Mouse (Mus musculus): ENCODE data around the gene H2-DMb2. TPM values are rescaled to one million over a fixed set of nuclear protein-coding genes. Genes with fewer than 3 reads are reported as not detected.

H2-DMb2 gene
- polyA plus RNA-seq, 1 experiment from 2014 or later: 0.23 TPM

DNA sequence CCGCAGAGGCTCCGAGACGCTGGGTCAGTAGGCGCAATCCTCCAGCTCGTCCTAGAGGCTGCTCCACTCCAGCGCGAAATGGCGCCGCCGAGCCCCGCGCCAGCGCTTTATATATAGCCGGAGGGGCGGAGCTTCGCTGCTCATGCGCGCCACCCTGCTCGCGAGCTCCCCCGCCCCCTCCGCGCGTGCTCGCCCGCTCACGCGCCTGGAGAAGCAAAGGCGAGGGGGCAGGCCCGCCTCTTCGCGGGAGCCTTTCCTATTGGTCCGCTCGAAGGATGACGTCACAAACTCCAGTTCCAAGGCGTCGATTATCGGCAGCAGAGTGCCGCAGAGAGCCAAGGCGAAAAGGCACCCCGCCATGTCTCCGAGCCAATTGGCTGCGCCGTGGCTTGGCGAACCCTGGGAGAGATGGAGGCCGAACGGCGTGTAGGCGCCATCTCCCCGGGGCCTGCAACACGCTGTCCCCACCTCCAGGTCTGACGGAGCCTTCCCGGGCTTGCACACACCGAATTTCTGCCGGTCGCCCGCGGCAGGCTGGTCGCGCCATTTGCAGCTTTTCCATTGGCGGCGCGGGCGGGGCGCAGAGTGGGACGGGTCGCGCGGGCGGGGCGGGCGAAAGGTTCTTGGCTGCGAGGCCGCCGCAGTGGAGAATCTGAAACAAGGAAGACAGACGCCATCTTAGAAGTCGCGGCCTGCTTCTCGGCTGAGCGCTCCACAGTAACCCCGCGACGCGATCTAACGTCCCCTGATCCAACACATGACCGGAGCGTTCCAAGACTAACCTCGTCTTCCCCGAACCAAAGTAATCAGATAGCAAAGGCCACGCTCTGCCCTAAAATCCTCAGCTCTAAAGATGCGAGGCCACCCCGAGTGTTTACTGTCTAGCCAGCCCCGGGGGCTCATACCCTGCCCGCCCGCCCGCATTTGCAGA is 23.6 kb upstream of the H2-DMb2 start, which contains the start of gene H2-DMa:
Gene H2-DMa, plus strand, starts transcription at position 293 of the 931 bp plus-strand sequence.
- Histone ChIP-seq H3K27me3 (replicated peaks) (no peaks in the 10 kb centered on the region), H3K4me1 (peaks cover 23% of the 10 kb centered on the region), H3K27ac (peak within 1 kb of the TSS; percentile 100), H3K4me3 (peak within 1 kb of the TSS; percentile 96), H3K9me3 (no peaks in the 10 kb centered on the region), H3K36me3 (peaks cover 36% of the 10 kb centered on the region), H3K4me2 (replicated peaks) (peak within 1 kb of the TSS; percentile 99), H3K9ac (peak within 1 kb of the TSS; percentile 97)
- peak; percentile 68 for ATAC-seq (ENCODE audit: low FRiP score, low read depth)
- WGBS: under 1% methylated on average over 96 of the region's 96 CpGs

DNA sequence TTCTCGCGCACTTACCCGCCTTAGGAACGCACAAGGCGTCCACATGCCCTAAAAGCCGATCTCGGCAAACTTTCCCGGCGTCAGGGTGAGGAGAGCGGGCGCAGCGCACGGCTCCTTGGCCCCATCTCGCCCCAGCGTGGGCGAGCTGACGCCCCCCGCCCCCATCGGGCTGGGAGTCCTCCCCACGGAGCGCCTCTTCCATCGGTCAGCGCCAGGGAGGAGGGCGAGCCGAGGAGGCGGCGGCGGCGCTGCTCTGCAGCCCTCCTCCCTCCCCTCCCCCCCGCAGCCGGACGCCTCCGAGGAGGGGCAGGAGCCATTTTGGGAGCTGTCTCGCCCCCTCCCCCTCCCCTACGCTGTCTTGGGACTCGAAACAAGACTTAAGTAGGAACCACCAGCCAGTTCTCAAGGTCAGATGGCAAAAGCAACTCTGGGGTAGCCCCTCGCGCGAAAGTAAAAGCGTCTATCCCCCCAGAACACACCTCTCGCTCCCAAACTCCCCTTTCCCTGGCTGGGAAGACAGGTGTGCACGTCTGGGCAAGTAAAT is 22.9 kb upstream of the H2-DMb2 start:
- H3K36me3 ChIP-seq: peaks cover 29% of the 10 kb centered on the region
- H3K9ac ChIP-seq: peak overlapping the region; percentile 97
- peaks cover 23% of the 10 kb centered on the region for H3K4me1 ChIP-seq
- no peaks in the 10 kb centered on the region for H3K9me3 ChIP-seq
- H3K27ac ChIP-seq: peak overlapping the region; percentile 100
- peak overlapping the region; percentile 99 for H3K4me2 ChIP-seq (replicated peaks)
- peak; percentile 11 for ATAC-seq (ENCODE audit: low FRiP score, low read depth)
- WGBS: 0% methylated on average over 40 of the region's 42 CpGs
- H3K4me3 ChIP-seq: peak overlapping the region; percentile 96
- no peaks in the 10 kb centered on the region for H3K27me3 ChIP-seq (replicated peaks)

DNA sequence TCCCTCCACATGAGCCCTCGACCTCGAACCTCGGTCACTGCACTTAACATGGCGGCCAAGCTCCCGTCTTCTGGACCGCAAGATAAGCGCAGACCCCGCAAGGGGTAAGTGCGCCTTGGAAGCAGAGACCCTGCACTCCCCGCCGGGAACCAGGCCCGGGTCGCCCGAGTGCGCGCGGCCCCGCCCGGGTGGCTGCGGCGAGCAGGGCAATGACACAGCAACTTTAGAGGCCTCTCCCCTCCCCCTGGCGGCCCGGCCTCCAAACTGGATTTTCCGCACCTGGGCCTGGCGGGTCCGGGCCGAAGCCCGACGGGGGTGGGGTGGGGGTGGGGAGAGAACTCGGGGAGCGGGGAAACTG is 22.3 kb upstream of the H2-DMb2 start:
- WGBS: under 1% methylated on average over 31 of the region's 31 CpGs
- Histone ChIP-seq H3K27me3 (replicated peaks) (no peaks in the 10 kb centered on the region), H3K27ac (peak overlapping the region; percentile 100)

DNA sequence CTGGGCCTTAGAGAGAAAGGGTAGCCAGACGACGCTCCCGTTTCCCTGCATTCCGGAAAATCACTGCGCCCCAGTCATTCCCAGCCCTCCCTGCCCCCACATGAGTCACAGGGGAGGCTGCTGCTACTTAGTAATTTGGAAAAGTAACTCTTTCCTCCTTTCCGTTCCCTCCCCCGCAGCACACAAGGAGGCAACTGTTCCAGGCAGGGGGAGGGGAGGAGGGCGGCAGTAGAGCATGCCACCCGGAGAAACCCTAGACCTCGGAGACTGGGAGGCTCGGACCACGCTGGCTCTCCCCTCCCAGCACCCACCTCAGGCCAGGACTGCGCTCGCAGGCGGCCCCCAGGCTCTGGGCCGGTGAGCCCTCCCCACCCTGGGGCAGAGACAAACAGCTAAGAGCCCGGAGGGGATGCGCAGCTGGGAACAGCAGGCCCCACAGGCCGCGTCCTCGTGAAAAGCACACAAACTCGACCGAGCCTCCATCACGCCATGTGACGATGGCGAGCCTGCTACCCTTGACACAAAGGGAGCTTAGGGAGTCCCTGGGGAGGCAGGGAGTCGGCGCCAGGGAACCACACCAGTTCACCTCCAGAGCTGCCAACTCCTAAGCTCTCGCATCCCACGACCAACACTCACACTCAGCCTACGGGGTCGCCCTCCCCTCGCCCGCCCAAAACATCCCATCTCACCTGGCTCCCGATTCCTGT is 21.8 kb upstream of the H2-DMb2 start:
- Histone ChIP-seq H3K4me3 (peak overlapping the region; percentile 96), H3K4me2 (replicated peaks) (peak overlapping the region; percentile 99), H3K9me3 (no peaks in the 10 kb centered on the region), H3K9ac (peak overlapping the region; percentile 97), H3K36me3 (peaks cover 19% of the 10 kb centered on the region), H3K27me3 (replicated peaks) (no peaks in the 10 kb centered on the region), H3K4me1 (peaks cover 22% of the 10 kb centered on the region), H3K27ac (peak overlapping the region; percentile 100)
- under 1% methylated on average over 32 of the region's 35 CpGs for WGBS
- ATAC-seq (ENCODE audit: low FRiP score, low read depth): peak; percentile 27

More for the DNA sequence above, 22.3 kb upstream of the H2-DMb2 start:
- H3K4me3 ChIP-seq: peak overlapping the region; percentile 96
- H3K9ac ChIP-seq: peak overlapping the region; percentile 97
- H3K9me3 ChIP-seq: no peaks in the 10 kb centered on the region
- H3K4me1 ChIP-seq: peaks cover 23% of the 10 kb centered on the region
- peak overlapping the region; percentile 99 for H3K4me2 ChIP-seq (replicated peaks)
- peak; percentile 3 for ATAC-seq (ENCODE audit: low FRiP score, low read depth)
- peaks cover 23% of the 10 kb centered on the region for H3K36me3 ChIP-seq

DNA sequence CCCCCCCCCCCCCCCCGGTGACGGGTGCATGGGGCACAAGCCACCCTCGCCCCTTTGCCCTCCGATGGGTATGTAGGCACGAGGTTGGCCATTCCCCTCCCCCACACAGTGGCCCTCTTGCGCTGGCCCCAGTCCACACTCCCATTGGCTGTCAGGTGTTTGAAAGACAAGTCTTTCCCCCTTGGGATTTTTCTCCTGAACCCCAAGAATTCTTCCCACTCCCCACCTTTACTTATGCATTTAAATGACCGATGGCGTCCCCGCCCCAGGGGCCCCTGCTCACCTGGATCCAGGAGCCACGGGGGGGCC is 21.3 kb upstream of the H2-DMb2 start:
- Histone ChIP-seq H3K9ac (peak overlapping the region; percentile 97), H3K36me3 (peaks cover 14% of the 10 kb centered on the region), H3K27ac (peak overlapping the region; percentile 100), H3K27me3 (replicated peaks) (no peaks in the 10 kb centered on the region), H3K4me3 (peak overlapping the region; percentile 96), H3K4me2 (replicated peaks) (peak overlapping the region; percentile 99), H3K4me1 (peaks cover 17% of the 10 kb centered on the region), H3K9me3 (no peaks in the 10 kb centered on the region)
- WGBS: 0% methylated on average over 10 of the region's 10 CpGs
- peak; percentile 33 for ATAC-seq (ENCODE audit: low FRiP score, low read depth)

DNA sequence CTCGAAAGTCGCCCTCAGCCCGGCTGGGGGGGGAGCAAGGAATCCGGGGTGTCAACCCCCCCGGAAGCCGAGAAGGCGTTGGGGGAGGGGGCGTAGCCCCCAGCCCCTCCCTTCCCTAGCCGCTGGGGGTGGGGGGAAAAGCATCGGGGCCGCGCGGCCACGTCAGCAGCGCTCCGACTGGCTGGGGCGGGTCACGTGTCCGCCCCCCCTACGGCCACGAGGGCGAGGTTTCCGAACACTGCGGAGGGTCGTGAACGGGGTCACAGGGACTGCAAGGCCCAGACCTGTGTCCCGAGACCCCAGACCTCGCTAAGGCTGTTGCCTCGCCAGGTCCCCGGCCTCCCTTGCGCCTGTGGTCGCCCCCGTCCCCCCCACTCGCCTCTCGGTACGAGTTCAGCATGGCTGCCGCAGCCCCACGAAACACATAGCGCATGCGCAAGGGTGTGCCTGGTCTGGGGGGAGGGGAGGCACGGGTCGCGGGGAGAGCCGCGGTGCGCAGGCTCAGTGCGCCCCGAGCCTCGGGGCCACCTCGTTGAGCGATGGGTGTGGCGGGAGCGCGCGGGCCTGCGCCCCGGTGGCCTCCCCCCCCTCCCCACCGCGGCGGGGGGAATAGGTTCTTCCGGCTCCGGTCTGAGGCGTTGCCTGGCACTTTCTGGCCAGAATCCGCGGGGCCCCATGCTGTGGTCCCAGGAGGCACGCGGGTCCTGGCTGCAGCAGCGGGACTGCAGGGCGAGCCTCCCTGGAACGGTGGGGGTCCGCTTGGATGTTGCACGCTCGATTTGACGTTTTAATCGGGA is 20.7 kb upstream of the H2-DMb2 start, which contains the start of gene Brd2:
Gene Brd2, minus strand, starts transcription at position 447 of the 797 bp plus-strand sequence.
- peak within 1 kb of the TSS; percentile 97 for H3K9ac ChIP-seq
- peaks cover 11% of the 10 kb centered on the region; the same call in 1 of the 2 replicates for H3K4me1 ChIP-seq
- no peaks in the 10 kb centered on the region for H3K9me3 ChIP-seq
- H3K27ac ChIP-seq: peak within 1 kb of the TSS; percentile 100
- no peaks in the 10 kb centered on the region for H3K27me3 ChIP-seq (replicated peaks)
- peak; percentile 45 for ATAC-seq (ENCODE audit: low FRiP score, low read depth)
- WGBS: under 1% methylated on average over 69 of the region's 75 CpGs
- peaks cover 13% of the 10 kb centered on the region for H3K36me3 ChIP-seq
- peak within 1 kb of the TSS; percentile 99 for H3K4me2 ChIP-seq (replicated peaks)
- H3K4me3 ChIP-seq: peak within 1 kb of the TSS; percentile 96

DNA sequence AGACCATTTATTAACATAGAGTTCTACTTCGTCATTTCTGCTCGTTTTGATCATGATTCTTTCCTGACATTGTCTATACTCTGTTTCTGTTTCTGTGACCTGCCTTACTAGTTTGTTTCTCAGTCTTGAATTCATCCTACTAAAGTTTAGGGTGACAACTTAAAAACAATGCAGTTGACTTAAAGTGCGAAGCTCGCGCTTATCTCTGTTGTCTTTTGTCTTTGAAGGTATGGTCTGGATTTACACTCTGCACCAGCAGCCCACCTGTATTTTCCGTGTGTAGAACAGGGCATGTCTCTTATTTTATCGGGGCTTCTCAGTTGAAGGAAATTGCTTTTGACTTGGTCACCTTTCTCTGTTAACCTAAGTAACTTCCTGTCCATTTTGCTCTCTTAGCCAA is 20.0 kb upstream of the H2-DMb2 start:
- Histone ChIP-seq H3K4me1 (peaks cover 11% of the 10 kb centered on the region; the same call in 1 of the 2 replicates), H3K4me2 (replicated peaks) (peak overlapping the region; percentile 99), H3K9me3 (no peaks in the 10 kb centered on the region), H3K27ac (no peak overlapping the region), H3K27me3 (replicated peaks) (no peaks in the 10 kb centered on the region), H3K9ac (peak overlapping the region; percentile 97), H3K4me3 (peak overlapping the region; percentile 96), H3K36me3 (peaks cover 8% of the 10 kb centered on the region)
- no peak for ATAC-seq (ENCODE audit: low FRiP score, low read depth)
- WGBS: 3% methylated on average over 7 of the region's 7 CpGs

DNA sequence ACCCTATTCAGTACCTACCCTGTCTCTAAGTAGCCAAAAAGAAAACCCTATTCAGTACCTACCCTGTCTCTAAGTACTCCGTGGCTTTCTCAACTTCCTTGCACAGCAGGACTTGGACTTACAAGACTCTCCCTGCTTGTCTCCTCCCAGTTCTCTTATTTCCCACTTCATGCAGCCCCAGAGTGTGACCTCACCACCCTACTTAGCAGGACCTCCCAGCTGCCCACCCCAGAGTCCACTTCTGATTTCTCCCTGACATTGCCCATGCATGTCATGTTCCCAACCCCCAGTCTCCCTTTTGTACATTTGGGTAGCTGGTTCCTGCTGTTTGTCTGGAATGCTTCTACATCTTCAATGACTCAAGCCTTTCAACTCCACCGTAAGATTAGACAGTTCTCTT is 19.6 kb upstream of the H2-DMb2 start:
- Histone ChIP-seq H3K9me3 (no peaks in the 10 kb centered on the region), H3K4me3 (peak overlapping the region; percentile 96), H3K4me1 (peaks cover 13% of the 10 kb centered on the region; the same call in 1 of the 2 replicates), H3K36me3 (peaks cover 4% of the 10 kb centered on the region), H3K27me3 (replicated peaks) (no peaks in the 10 kb centered on the region), H3K27ac (no peak overlapping the region), H3K4me2 (replicated peaks) (peak overlapping the region; percentile 99), H3K9ac (peak overlapping the region; percentile 97)
- ATAC-seq (ENCODE audit: low FRiP score, low read depth): no peak
- 8% methylated on average over 2 of the region's 2 CpGs for WGBS

DNA sequence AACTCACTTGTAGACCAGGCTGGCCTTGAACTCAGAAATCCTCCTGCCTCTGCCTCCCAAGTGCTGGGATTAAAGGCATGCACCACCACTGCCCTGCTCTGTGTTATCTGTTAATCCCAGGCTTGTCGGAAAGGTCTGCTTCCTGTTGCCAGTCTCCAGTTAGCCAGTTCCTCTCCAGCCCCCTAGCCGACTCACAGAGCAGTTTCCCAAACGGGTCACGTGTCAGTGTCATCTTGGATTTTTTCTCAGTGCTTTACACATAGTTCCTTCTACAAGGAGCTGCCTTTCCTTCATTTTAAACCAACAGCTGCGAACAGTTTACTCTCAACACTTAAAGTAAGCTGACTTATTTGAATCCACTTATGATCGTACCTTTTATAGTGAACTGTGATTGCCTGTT is 18.5 kb upstream of the H2-DMb2 start:
- H3K4me1 ChIP-seq: peaks cover 20% of the 10 kb centered on the region
- no peak for ATAC-seq (ENCODE audit: low FRiP score, low read depth)
- no peak overlapping the region for H3K4me3 ChIP-seq
- no peak overlapping the region for H3K9ac ChIP-seq
- H3K9me3 ChIP-seq: no peaks in the 10 kb centered on the region
- H3K4me2 ChIP-seq (replicated peaks): no peak overlapping the region
- no peaks in the 10 kb centered on the region for H3K27me3 ChIP-seq (replicated peaks)
- H3K36me3 ChIP-seq: no peaks in the 10 kb centered on the region
- no peak overlapping the region for H3K27ac ChIP-seq
- 92% methylated on average over 6 of the region's 6 CpGs for WGBS

DNA sequence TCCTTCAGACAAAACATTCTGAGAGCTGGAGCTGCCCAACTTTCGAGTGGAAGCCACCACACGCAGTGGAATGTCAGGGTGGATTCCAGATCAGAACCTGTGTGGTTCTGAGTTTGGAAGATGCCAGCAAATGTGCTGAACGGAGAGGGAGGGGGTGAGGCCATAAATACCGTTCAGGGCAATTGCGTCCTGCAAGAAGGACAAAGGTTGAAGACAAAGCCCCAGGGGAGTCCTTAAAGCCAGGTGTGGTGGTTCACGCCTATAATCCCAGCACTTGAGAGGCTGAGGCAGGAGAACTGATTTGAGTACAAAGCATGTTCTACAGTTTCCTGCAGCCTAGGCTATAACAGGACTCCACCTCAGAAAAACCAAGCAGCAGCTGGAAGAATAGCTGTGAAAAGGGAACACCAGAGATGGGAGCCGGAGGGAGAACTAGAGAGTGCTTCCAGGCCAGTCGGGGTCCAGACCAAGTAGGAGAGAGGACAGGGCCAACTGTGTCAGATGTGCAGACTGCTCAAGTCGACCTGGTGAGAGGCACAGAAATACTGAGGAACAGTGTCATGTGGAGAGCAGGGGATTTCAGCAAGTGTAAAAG is 16.2 kb upstream of the H2-DMb2 start:
- peaks cover 20% of the 10 kb centered on the region for H3K4me1 ChIP-seq

DNA sequence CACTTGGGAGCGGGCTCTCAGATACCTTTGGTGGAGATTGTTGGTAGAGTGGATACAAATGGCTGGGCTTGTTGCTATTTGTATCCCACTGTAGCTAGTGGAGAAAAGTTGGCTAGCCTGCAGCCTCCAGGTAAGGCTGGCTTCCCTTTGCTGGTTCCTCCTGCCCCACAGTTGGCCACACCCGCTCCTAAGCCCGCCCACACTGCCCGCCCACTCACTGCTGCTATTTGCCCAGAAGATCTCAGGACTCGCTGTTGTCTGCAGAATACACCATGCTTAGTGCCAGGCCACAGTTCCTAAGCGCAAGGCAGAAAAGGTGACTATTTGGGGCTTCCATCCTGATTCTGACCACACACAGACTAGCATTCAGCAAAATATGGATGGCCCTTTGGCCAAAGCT is 15.6 kb upstream of the H2-DMb2 start:
- no peaks in the 10 kb centered on the region for H3K27me3 ChIP-seq (replicated peaks)
- WGBS: 20% methylated on average over 6 of the region's 6 CpGs
- peaks cover 20% of the 10 kb centered on the region for H3K4me1 ChIP-seq
- no peak overlapping the region for H3K4me3 ChIP-seq
- H3K9ac ChIP-seq: no peak overlapping the region
- no peak overlapping the region for H3K27ac ChIP-seq
- no peaks in the 10 kb centered on the region for H3K36me3 ChIP-seq
- H3K9me3 ChIP-seq: no peaks in the 10 kb centered on the region
- H3K4me2 ChIP-seq (replicated peaks): 0 out of 2 replicates have a peak overlapping the region, but pooled peaks have one; percentile 12
- ATAC-seq (ENCODE audit: low FRiP score, low read depth): no peak

More for the DNA sequence above, 16.2 kb upstream of the H2-DMb2 start:
- Histone ChIP-seq H3K9me3 (no peaks in the 10 kb centered on the region), H3K27me3 (replicated peaks) (no peaks in the 10 kb centered on the region), H3K36me3 (no peaks in the 10 kb centered on the region), H3K27ac (no peak overlapping the region), H3K4me2 (replicated peaks) (no peak overlapping the region), H3K9ac (no peak overlapping the region), H3K4me3 (no peak overlapping the region)
- ATAC-seq (ENCODE audit: low FRiP score, low read depth): no peak
- WGBS: 31% methylated on average over 9 of the region's 9 CpGs
